Mouse (Mus musculus) olfactory bulb, adult 2 months (tissue): ENCODE measurements around the gene Atp8b2.

Experiments
- CTCF ChIP-seq: fragments of 200-500 bp; IDR thresholded peaks from 2 replicates; pipeline ENCODE4 v1.5.1; 2012; ENCODE audit warnings: low read depth, mild to moderate bottlenecking, low read length, moderate library complexity; ENCODE audit not compliant: insufficient read depth
- POLR2A ChIP-seq: fragments of 200-500 bp; IDR thresholded peaks from 2 replicates; pipeline ENCODE4 v1.6.1; 2012; ENCODE audit warnings: mild to moderate bottlenecking, low read depth, low read length, moderate library complexity; ENCODE audit not compliant: insufficient read depth

GRCm38 (mm10) chr3:89961436-89961835, 1.9 kb downstream of the Atp8b2 start:
- TF ChIP-seq CTCF (no peak), POLR2A (no peak)
